Mouse (Mus musculus) hindbrain, postnatal 0 days (tissue): ENCODE measurements around the gene Dand5. TPM values are rescaled to one million over a fixed set of nuclear protein-coding genes. Genes with fewer than 3 reads are reported as not detected.

ENCODE experiments used
- ATAC-seq: fragments of 200-750 bp; cut with Nextera tagmentation; 2 replicates; pipeline ENCODE4 v1.8.0; 2017; ENCODE audit warnings: mild to moderate bottlenecking, moderate TSS enrichment, moderate library complexity
- DNase-seq: peaks from one replicate; pipeline ENCODE4 v3.0.0-alpha.2; 2015; ENCODE audit warnings: low spot score
- H3K27ac ChIP-seq: fragments of 300-500 bp; sonication (generic); 2 replicates; pipeline ENCODE4 v1.5.1; 2014; ENCODE audit warnings: mild to moderate bottlenecking
- H3K27me3 ChIP-seq: fragments of 300-500 bp; sonication (generic); 2 replicates; pipeline ENCODE4 v1.6.1; 2014; ENCODE audit warnings: low read length, mixed read lengths; ENCODE audit not compliant: insufficient read depth
- H3K36me3 ChIP-seq: fragments of 300-500 bp; sonication (generic); 2 replicates; pipeline ENCODE4 v1.6.1; 2014; ENCODE audit warnings: low read length, mixed read lengths; ENCODE audit not compliant: insufficient read depth
- H3K4me1 ChIP-seq: fragments of 300-500 bp; sonication (generic); 2 replicates; pipeline ENCODE4 v1.6.1; 2014; ENCODE audit warnings: antibody characterized with exemption, low read length, mixed read lengths; ENCODE audit not compliant: insufficient read depth
- H3K4me2 ChIP-seq: fragments of 300-500 bp; sonication (generic); 2 replicates; pipeline ENCODE4 v1.6.1; 2014; ENCODE audit warnings: low read depth, mild to moderate bottlenecking, low read length, moderate library complexity, mixed read lengths
- H3K4me3 ChIP-seq: fragments of 300-500 bp; sonication (generic); 2 replicates; pipeline ENCODE4 v1.5.1; 2014; ENCODE audit warnings: low read length
- H3K9ac ChIP-seq: fragments of 300-500 bp; sonication (generic); replicated peaks from 2 replicates; pipeline ENCODE4 v1.6.1; 2014; ENCODE audit warnings: mild to moderate bottlenecking, low read length, moderate library complexity, mixed read lengths
- H3K9me3 ChIP-seq: fragments of 300-500 bp; sonication (generic); 2 replicates; pipeline ENCODE4 v1.6.1; 2016; ENCODE audit warnings: low read length, mixed read lengths
- CTCF ChIP-seq: IDR thresholded peaks from 2 replicates; pipeline ENCODE4 v1.5.1; 2016; ENCODE audit warnings: antibody characterized with exemption, control low read depth, low read depth
- WGBS: fragments of 180-500 bp; shearing (Covaris S2); extraction: QIAGEN DNeasy Blood & Tissue Kit; methylation state at CpG from one replicate; pipeline ENCODE4 v1.1.7; 2014; 5-methylcytosine and 5-hydroxymethylcytosine counted together
- microRNA-seq, 2 experiments: library from miRNA; unstranded; fragments of <30 nt; microRNA quantifications; one replicate each; pipeline ENCODE4; 2016
- polyA plus RNA-seq: library from polyadenylated mRNA; unstranded; fragments of >200 nt; fragmentation: Nextera tagmentation; extraction: Ambion mirVana; gene quantifications from 2 replicates; pipeline ENCODE4 v1.2.1, GENCODE M21; 2015
- total RNA-seq: library from RNA; depleted of rRNA; stranded (reverse); fragments of >200 nt; gene quantifications from 2 replicates; pipeline ENCODE4 v1.2.3, GENCODE M21; 2014; rRNA removed

Gene Dand5
- total and polyA plus RNA-seq, 2 experiments from 2014 or later, result 6.6 to 12.5 TPM

- ATAC-seq (no peak), DNase-seq (no peak)
- no peak for TF ChIP-seq CTCF
- Histone ChIP-seq H3K9ac (peak overlapping the region; percentile 57), H3K4me3 (peak overlapping the region; percentile 41), H3K27ac (peak overlapping the region; percentile 90), H3K27me3 (no peaks in the 10 kb centered on the region), H3K4me1 (peaks cover 8% of the 10 kb centered on the region), H3K36me3 (no peaks in the 10 kb centered on the region), H3K4me2 (peak overlapping the region; percentile 50), H3K9me3 (no peaks in the 10 kb centered on the region)
- WGBS, result 34% methylated on average over 12 of the region's 12 CpGs
Measured at GRCm38 (mm10) chr8:84770100-84770953, 52.3 kb downstream of the Dand5 start.

GRCm38 (mm10) chr8:84769324-84769723, 53.3 kb downstream of the Dand5 start:
- WGBS, result 60% methylated on average over 8 of the region's 8 CpGs
- DNase-seq (no peak), ATAC-seq (no peak)
- Histone ChIP-seq H3K36me3 (no peaks in the 10 kb centered on the region), H3K9ac (peak overlapping the region; percentile 57; the same call in 1 of the 2 replicates), H3K4me2 (peak overlapping the region; percentile 50), H3K27me3 (no peaks in the 10 kb centered on the region), H3K4me1 (peaks cover 13% of the 10 kb centered on the region), H3K9me3 (no peaks in the 10 kb centered on the region), H3K4me3 (peak overlapping the region; percentile 41), H3K27ac (peak overlapping the region; percentile 54; the same call in 1 of the 2 replicates)
- no peak for TF ChIP-seq CTCF

GRCm38 (mm10) chr8:84768343-84769095, 54.1 kb downstream of the Dand5 start:
- Histone ChIP-seq H3K4me3 (peak overlapping the region; percentile 41; the same call in 1 of the 2 replicates), H3K4me2 (peak overlapping the region; percentile 50), H3K27me3 (no peaks in the 10 kb centered on the region), H3K4me1 (peaks cover 20% of the 10 kb centered on the region), H3K9me3 (no peaks in the 10 kb centered on the region), H3K27ac (no peak overlapping the region; the same call in 1 of the 2 replicates), H3K9ac (0 out of 2 replicates have a peak overlapping the region, but pooled peaks have one; percentile 5), H3K36me3 (no peaks in the 10 kb centered on the region)
- 70% methylated on average over 14 of the region's 14 CpGs for WGBS
- DNase-seq (no peak), ATAC-seq (no peak)
- no peak for TF ChIP-seq CTCF

- Histone ChIP-seq H3K4me2 (peak overlapping the region; percentile 50), H3K9ac (0 out of 2 replicates have a peak overlapping the region, but pooled peaks have one; percentile 10), H3K27ac (0 out of 2 replicates have a peak overlapping the region, but pooled peaks have one; percentile 73), H3K36me3 (no peaks in the 10 kb centered on the region), H3K4me1 (peaks cover 20% of the 10 kb centered on the region), H3K9me3 (no peaks in the 10 kb centered on the region), H3K27me3 (no peaks in the 10 kb centered on the region), H3K4me3 (0 out of 2 replicates have a peak overlapping the region, but pooled peaks have one; percentile 7)
- no peak for TF ChIP-seq CTCF
- no peak for ATAC-seq
- 57% methylated on average over 10 of the region's 10 CpGs for WGBS
- no peak for DNase-seq
Measured at GRCm38 (mm10) chr8:84767221-84767620, 55.4 kb downstream of the Dand5 start.

- Histone ChIP-seq H3K36me3 (no peaks in the 10 kb centered on the region), H3K27me3 (no peaks in the 10 kb centered on the region), H3K4me3 (peak overlapping the region; percentile 7), H3K27ac (peak overlapping the region; percentile 73; the same call in 1 of the 2 replicates), H3K4me2 (peak overlapping the region; percentile 50), H3K9ac (peak overlapping the region; percentile 28), H3K4me1 (peaks cover 20% of the 10 kb centered on the region), H3K9me3 (no peaks in the 10 kb centered on the region)
- TF ChIP-seq CTCF, result no peak
- DNase-seq, result no peak
- WGBS, result 32% methylated on average over 9 of the region's 9 CpGs
- ATAC-seq, result 0 out of 2 replicates have a peak, but pooled peaks have one; percentile 25
Measured at GRCm38 (mm10) chr8:84766422-84766821, 56.2 kb downstream of the Dand5 start.

- peak overlapping the region; percentile 73 for H3K27ac ChIP-seq
- peak overlapping the region; percentile 7; the same call in 1 of the 2 replicates for H3K4me3 ChIP-seq
- ATAC-seq (no peak), DNase-seq (peak; percentile 45)
- no peaks in the 10 kb centered on the region for H3K9me3 ChIP-seq
- peak overlapping the region; percentile 33; the same call in 1 of the 2 replicates for H3K9ac ChIP-seq
- H3K27me3 ChIP-seq, result no peaks in the 10 kb centered on the region
- peak overlapping the region; percentile 50 for H3K4me2 ChIP-seq
- H3K36me3 ChIP-seq, result no peaks in the 10 kb centered on the region
- peaks cover 20% of the 10 kb centered on the region for H3K4me1 ChIP-seq
- no peak for TF ChIP-seq CTCF
- WGBS, result 13% methylated on average over 10 of the region's 10 CpGs
Measured at GRCm38 (mm10) chr8:84765629-84766028, 57.0 kb downstream of the Dand5 start.

Small RNAs within 50 kb of the gene (microRNA-seq; reads per million reads assigned to microRNA genes)
- gene Mir7069, result 0.88 to 1.1 reads per million in 2 experiments

Other genes starting within 250 kb of the Dand5 start
- gene Ier2, start 160.0 kb downstream of the Dand5 start, total RNA-seq, result 12.5 and 13.3 TPM in 2 replicates
- 20.9 TPM in 2 replicates for gene Ier2, start 160.0 kb downstream of the Dand5 start, polyA plus RNA-seq
- gene Trmt1, start 136.5 kb downstream of the Dand5 start, total RNA-seq, result 69.5 and 93.3 TPM in 2 replicates
- gene Trmt1, start 136.5 kb downstream of the Dand5 start, polyA plus RNA-seq, result 71.2 and 79.2 TPM in 2 replicates
- gene Nacc1, start 135.0 kb downstream of the Dand5 start, total RNA-seq, result 110 and 129 TPM in 2 replicates
- 13.8 and 14.9 TPM in 2 replicates for gene Nacc1, start 135.0 kb downstream of the Dand5 start, polyA plus RNA-seq
- 1.7 and 7.8 TPM in 2 replicates for gene Lyl1, start 121.4 kb downstream of the Dand5 start, total RNA-seq
- gene Lyl1, start 121.4 kb downstream of the Dand5 start, polyA plus RNA-seq, result 2.0 and 2.3 TPM in 2 replicates
- gene G430095P16Rik, start 99.8 kb downstream of the Dand5 start, total RNA-seq, result 1.2 TPM in 1 of 2 replicates, not detected in the other
- 1.1 and 1.7 TPM in 2 replicates for gene G430095P16Rik, start 99.8 kb downstream of the Dand5 start, polyA plus RNA-seq
- 90.4 and 92.5 TPM in 2 replicates for gene Nfix, start 22.5 kb downstream of the Dand5 start, total RNA-seq
- 123 and 126 TPM in 2 replicates for gene Nfix, start 22.5 kb downstream of the Dand5 start, polyA plus RNA-seq
- gene Gadd45gip1, start 8.7 kb upstream of the Dand5 start, total RNA-seq, result 33.0 and 34.1 TPM in 2 replicates
- gene Gadd45gip1, start 8.7 kb upstream of the Dand5 start, polyA plus RNA-seq, result 43.4 and 45.3 TPM in 2 replicates
- 62.5 and 68.1 TPM in 2 replicates for gene Rad23a, start 17.8 kb upstream of the Dand5 start, total RNA-seq
- gene Rad23a, start 17.8 kb upstream of the Dand5 start, polyA plus RNA-seq, result 90.6 and 98.0 TPM in 2 replicates
- gene Calr, start 24.1 kb upstream of the Dand5 start, total RNA-seq, result 350 and 359 TPM in 2 replicates
- gene Calr, start 24.1 kb upstream of the Dand5 start, polyA plus RNA-seq, result 418 and 457 TPM in 2 replicates
- 77.5 and 86.1 TPM in 2 replicates for gene Farsa, start 34.2 kb upstream of the Dand5 start, total RNA-seq
- gene Farsa, start 34.2 kb upstream of the Dand5 start, polyA plus RNA-seq, result 87.4 and 89.8 TPM in 2 replicates
- 11.8 and 14.0 TPM in 2 replicates for gene Syce2, start 49.3 kb upstream of the Dand5 start, total RNA-seq
- 62.1 and 64.4 TPM in 2 replicates for gene Syce2, start 49.3 kb upstream of the Dand5 start, polyA plus RNA-seq
- 24.9 and 37.8 TPM in 2 replicates for gene Gcdh, start 71.1 kb upstream of the Dand5 start, total RNA-seq
- 36.5 and 41.3 TPM in 2 replicates for gene Gcdh, start 71.1 kb upstream of the Dand5 start, polyA plus RNA-seq
- 1.2 TPM in 1 of 2 replicates, not detected in the other for gene Klf1, start 79.1 kb upstream of the Dand5 start, total RNA-seq
- gene Klf1, start 79.1 kb upstream of the Dand5 start, polyA plus RNA-seq, result 0.34 and 0.98 TPM in 2 replicates
- gene Dnase2a, start 85.7 kb upstream of the Dand5 start, total RNA-seq, result 15.0 and 24.5 TPM in 2 replicates
- 8.6 and 8.8 TPM in 2 replicates for gene Dnase2a, start 85.7 kb upstream of the Dand5 start, polyA plus RNA-seq
- 70.9 and 83.0 TPM in 2 replicates for gene Mast1, start 114.5 kb upstream of the Dand5 start, total RNA-seq
- 61.9 and 69.5 TPM in 2 replicates for gene Mast1, start 114.5 kb upstream of the Dand5 start, polyA plus RNA-seq
- gene Rtbdn, start 124.2 kb upstream of the Dand5 start, total RNA-seq, result 5.8 and 11.6 TPM in 2 replicates
- gene Rtbdn, start 124.2 kb upstream of the Dand5 start, polyA plus RNA-seq, result 3.5 and 4.1 TPM in 2 replicates
- gene Gm49661, start 146.6 kb upstream of the Dand5 start, total RNA-seq, result not detected in 2 replicates
- not detected in 2 replicates for gene Gm49661, start 146.6 kb upstream of the Dand5 start, polyA plus RNA-seq
- gene Prdx2, start 146.8 kb upstream of the Dand5 start, total RNA-seq, result 688 and 763 TPM in 2 replicates
- gene Prdx2, start 146.8 kb upstream of the Dand5 start, polyA plus RNA-seq, result 925 and 937 TPM in 2 replicates
- 37.3 and 45.9 TPM in 2 replicates for gene Rnaseh2a, start 146.9 kb upstream of the Dand5 start, total RNA-seq
- 59.0 and 59.7 TPM in 2 replicates for gene Rnaseh2a, start 146.9 kb upstream of the Dand5 start, polyA plus RNA-seq
- 16.9 and 17.8 TPM in 2 replicates for gene Junb, start 155.9 kb upstream of the Dand5 start, total RNA-seq
- 6.3 and 7.9 TPM in 2 replicates for gene Junb, start 155.9 kb upstream of the Dand5 start, polyA plus RNA-seq
- gene Hook2, start 167.8 kb upstream of the Dand5 start, total RNA-seq, result 18.9 and 19.0 TPM in 2 replicates
- 29.7 and 33.4 TPM in 2 replicates for gene Hook2, start 167.8 kb upstream of the Dand5 start, polyA plus RNA-seq
- not detected in 2 replicates for gene Best2, start 191.7 kb upstream of the Dand5 start, total RNA-seq
- 0.09 and 0.26 TPM in 2 replicates for gene Best2, start 191.7 kb upstream of the Dand5 start, polyA plus RNA-seq
- gene Asna1, start 202.5 kb upstream of the Dand5 start, total RNA-seq, result 165 and 172 TPM in 2 replicates
- 149 and 150 TPM in 2 replicates for gene Asna1, start 202.5 kb upstream of the Dand5 start, polyA plus RNA-seq
- 220 and 238 TPM in 2 replicates for gene Trir, start 204.0 kb upstream of the Dand5 start, total RNA-seq
- gene Trir, start 204.0 kb upstream of the Dand5 start, polyA plus RNA-seq, result 146 and 152 TPM in 2 replicates
- gene Tnpo2, start 214.1 kb upstream of the Dand5 start, total RNA-seq, result 174 and 183 TPM in 2 replicates
- gene Tnpo2, start 214.1 kb upstream of the Dand5 start, polyA plus RNA-seq, result 48.1 and 49.1 TPM in 2 replicates
- gene Fbxw9, start 237.2 kb upstream of the Dand5 start, total RNA-seq, result 104 and 114 TPM in 2 replicates
- 78.9 and 82.2 TPM in 2 replicates for gene Fbxw9, start 237.2 kb upstream of the Dand5 start, polyA plus RNA-seq
- not detected in 2 replicates for gene Gm5741, start 245.2 kb upstream of the Dand5 start, total RNA-seq
- 0.71 and 0.76 TPM in 2 replicates for gene Gm5741, start 245.2 kb upstream of the Dand5 start, polyA plus RNA-seq
- 77.5 and 103 TPM in 2 replicates for gene Dhps, start 248.9 kb upstream of the Dand5 start, total RNA-seq
- 118 and 123 TPM in 2 replicates for gene Dhps, start 248.9 kb upstream of the Dand5 start, polyA plus RNA-seq